8 mouse cellular contexts compared by ENCODE assay signal in the genomic region with DNA sequence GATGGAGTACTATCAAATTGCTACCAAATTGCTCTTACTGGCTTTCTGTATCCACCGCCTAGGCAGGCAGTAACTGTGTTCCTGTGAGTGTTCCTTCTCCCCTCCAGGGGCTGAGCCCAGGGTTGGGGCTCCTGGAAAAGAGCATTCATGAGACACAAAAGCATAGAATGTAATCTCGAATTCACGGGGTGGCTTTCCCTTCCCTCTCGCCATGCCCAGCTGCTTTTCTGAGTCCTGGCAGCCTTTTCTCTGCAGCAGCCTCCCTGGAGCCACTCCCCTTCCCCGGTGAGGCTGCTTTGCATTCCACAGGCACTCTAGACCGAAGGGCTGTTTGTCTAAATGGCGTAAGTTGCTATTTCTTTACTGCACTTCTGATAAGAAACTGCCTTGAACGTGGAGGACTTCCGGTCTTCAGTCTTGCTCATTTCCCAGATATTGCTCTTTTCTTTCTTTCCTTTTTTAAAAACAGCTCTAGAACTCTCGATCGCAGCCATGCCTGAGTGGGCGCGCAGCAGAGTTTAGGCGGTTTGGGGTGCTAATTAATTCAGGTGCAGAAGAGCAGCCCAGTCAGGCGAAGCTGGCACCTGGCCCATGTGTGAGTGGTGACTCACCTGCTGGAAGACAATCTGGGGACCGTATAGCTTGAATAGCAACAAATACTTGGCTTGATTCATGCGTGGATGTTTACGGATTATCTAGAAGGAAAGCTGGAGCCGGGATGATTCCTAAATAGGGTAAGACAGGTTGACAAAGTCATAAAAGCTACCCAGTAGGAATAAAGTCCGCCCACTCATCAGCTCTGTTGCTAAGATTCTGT.
DNase-seq lines count a peak whose midpoint lies in the region; ATAC-seq and TF ChIP-seq lines count a peak whose summit lies in the region.

No protein-coding gene starts in this region.

- no peak for TF ChIP-seq RAD21 in MEL (IDR thresholded peaks at IDR 0.05; ENCODE audit: low read depth, low read length)

- no peak overlapping the region for H3K27ac ChIP-seq in MEL (ENCODE audit: control insufficient read depth, low read depth, low read length)
- no peak overlapping the region; the same call in 1 of the 2 replicates for H3K27ac ChIP-seq in hindbrain, embryonic 14.5 days
- peak overlapping the region; percentile 99 for H3K27ac ChIP-seq in lung, embryonic 16.5 days (ENCODE audit: low read length)

- no peaks in the 10 kb centered on the region for H3K9me3 ChIP-seq in MEL (replicated peaks; ENCODE audit: insufficient read depth, low read length)
- no peaks in the 10 kb centered on the region for H3K9me3 ChIP-seq in hindbrain, embryonic 14.5 days (ENCODE audit: control insufficient read depth, low read length)
- H3K9me3 ChIP-seq in lung, embryonic 16.5 days (ENCODE audit: control insufficient read depth, low read length) = no peaks in the 10 kb centered on the region

- no peaks in the 10 kb centered on the region for H3K36me3 ChIP-seq in MEL (ENCODE audit: control insufficient read depth in 1 of 2, insufficient read depth in 2 of 2, low read length in 2 of 2)
- no peaks in the 10 kb centered on the region for H3K36me3 ChIP-seq in hindbrain, embryonic 14.5 days (replicated peaks; ENCODE audit: control insufficient read depth, insufficient read depth)
- no peaks in the 10 kb centered on the region for H3K36me3 ChIP-seq in lung, embryonic 16.5 days (ENCODE audit: control insufficient read depth, insufficient read depth, low read length)

- H3K4me2 ChIP-seq in hindbrain, embryonic 14.5 days (replicated peaks) = peak overlapping the region; percentile 63
- peak overlapping the region; percentile 90 for H3K4me2 ChIP-seq in lung, embryonic 16.5 days (ENCODE audit: low read depth, low read length)

- peak overlapping the region; percentile 25 to 66 for H3K4me3 ChIP-seq in MEL (ENCODE audit: control insufficient read depth in 1 of 2, insufficient read depth in 1 of 2, low read depth in 2 of 2, low read length in 2 of 2)
- peak overlapping the region; percentile 31 for H3K4me3 ChIP-seq in hindbrain, embryonic 14.5 days (replicated peaks; ENCODE audit: low read length)
- peak overlapping the region; percentile 53 for H3K4me3 ChIP-seq in lung, embryonic 16.5 days (ENCODE audit: low read length)

- peaks cover 0 to 8% of the 10 kb centered on the region in 2 experiments; a peak in 3 of 4 replicates for H3K4me1 ChIP-seq in MEL (ENCODE audit: control insufficient read depth in 1 of 2, insufficient read depth in 2 of 2, low read length in 2 of 2)
- H3K4me1 ChIP-seq in hindbrain, embryonic 14.5 days (replicated peaks; ENCODE audit: control insufficient read depth, insufficient read depth, low read length) = peaks cover 12% of the 10 kb centered on the region
- peaks cover 21% of the 10 kb centered on the region for H3K4me1 ChIP-seq in lung, embryonic 16.5 days (replicated peaks; ENCODE audit: control insufficient read depth, insufficient read depth, low read length)

- no peak for TF ChIP-seq CTCF in MEL (IDR thresholded peaks at IDR 0.05 in 2 of 3, conservative IDR thresholded peaks at IDR 0.05 in 1 of 3; ENCODE audit: control insufficient read depth in 1 of 3, insufficient read depth in 1 of 3, low read depth in 2 of 3, low read length in 3 of 3, poor library complexity in 1 of 3, severe bottlenecking in 1 of 3)

- TF ChIP-seq POLR2A in MEL (IDR thresholded peaks at IDR 0.05; ENCODE audit: control insufficient read depth in 1 of 2, insufficient read depth in 1 of 2, low read depth in 1 of 2, low read length in 2 of 2, poor library complexity in 1 of 2) = no peak

- TF ChIP-seq EP300 in MEL (IDR thresholded peaks at IDR 0.05; ENCODE audit: low read depth in 1 of 2, low read length in 2 of 2) = no peak

- ATAC-seq in hindbrain, embryonic 14.5 days (ENCODE audit: low FRiP score) = peak; percentile 47; the same call in 1 of the 2 replicates
- peak; percentile 91 for ATAC-seq in lung, embryonic 16.5 days (ENCODE audit: low read depth)

- peaks cover 3% of the 10 kb centered on the region in 2 experiments; a peak in 3 of 4 replicates for H3K27me3 ChIP-seq in MEL (ENCODE audit: control insufficient read depth in 1 of 2, insufficient read depth in 2 of 2, low read length in 2 of 2)
- H3K27me3 ChIP-seq in hindbrain, embryonic 14.5 days (ENCODE audit: control insufficient read depth, insufficient read depth, low read length) = no peaks in the 10 kb centered on the region; the same call in 1 of the 2 replicates
- H3K27me3 ChIP-seq in lung, embryonic 16.5 days (ENCODE audit: control insufficient read depth, insufficient read depth, low read depth, low read length) = no peaks in the 10 kb centered on the region

- WGBS in hindbrain, embryonic 14.5 days = under 1% methylated on average over 20 of the region's 20 CpGs
- 1% methylated on average over 20 of the region's 20 CpGs for WGBS in lung, embryonic 16.5 days

- no peak overlapping the region for H3K9ac ChIP-seq in MEL (ENCODE audit: control insufficient read depth, low read depth, low read length, poor library complexity, severe bottlenecking)
- peak overlapping the region; percentile 49 for H3K9ac ChIP-seq in hindbrain, embryonic 14.5 days
- peak overlapping the region; percentile 70 for H3K9ac ChIP-seq in lung, embryonic 16.5 days (ENCODE audit: low read length)

- DNase-seq in MEL (ENCODE audit: low read depth, low spot score) = peak; percentile 57
- peak; percentile 76 for DNase-seq in cerebellum, adult 9-11 months
- peak; percentile 85 to 92 for DNase-seq in frontal cortex, adult 2 months (ENCODE audit: extremely low spot score in 1 of 2, low spot score in 1 of 2)
- DNase-seq in hindbrain, embryonic 14.5 days (ENCODE audit: low spot score) = peak; percentile 48
- DNase-seq in layer of hippocampus, postnatal 14 days (ENCODE audit: low spot score in 2 of 2) = peak; percentile 46 to 51
- peak; percentile 33 for DNase-seq in ovary, postnatal 10 days (ENCODE audit: low spot score)
- DNase-seq in urinary bladder, postnatal 14 days (ENCODE audit: low spot score) = peak; percentile 83

- H3K79me2 ChIP-seq in MEL (ENCODE audit: control insufficient read depth, insufficient read depth, low read length, poor library complexity) = no peaks in the 10 kb centered on the region

TF ChIP-seq in MEL, 35 proteins besides CTCF, POLR2A, EP300 and RAD21:
- TF ChIP-seq ELF1 (IDR thresholded peaks at IDR 0.05; ENCODE audit: low read depth, low read length) = peak; percentile 46; the same call in 1 of the 2 replicates
- TF ChIP-seq GABPA (IDR thresholded peaks at IDR 0.05; ENCODE audit: low read depth, low read length) = no peak
- TF ChIP-seq MXI1 (IDR thresholded peaks at IDR 0.05; ENCODE audit: low read depth, low read length) = peak; percentile 27; the same call in 1 of the 2 replicates
- TF ChIP-seq ZNF384 (IDR thresholded peaks at IDR 0.05; ENCODE audit: low read depth, low read length) = no peak
- TF ChIP-seq GATA1 (IDR thresholded peaks at IDR 0.05; ENCODE audit: low read depth, low read length) = peak; percentile 52; the same call in 1 of the 2 replicates
- no peak for TF ChIP-seq KAT2A (conservative IDR thresholded peaks at IDR 0.05; ENCODE audit: low read depth, low read length)
- 0 out of 2 replicates have a peak, but pooled peaks have one; percentile 16 for TF ChIP-seq ETS1 (IDR thresholded peaks at IDR 0.05; ENCODE audit: low read depth, low read length)
- 0 out of 2 replicates have a peak, but pooled peaks have one; percentile 33 for TF ChIP-seq HCFC1 (IDR thresholded peaks at IDR 0.05; ENCODE audit: low read depth, low read length)

Comparison
In these comparisons a context has a peak if more than half of its experiments do, and no peak if none do; other contexts are left out.
1. DNase-seq: peak in every context shown above with its lines; median percentile 88 in frontal cortex, adult 2 months; 83 in urinary bladder, postnatal 14 days; 76 in cerebellum, adult 9-11 months; 57 in MEL; 48 in layer of hippocampus, postnatal 14 days; 48 in hindbrain, embryonic 14.5 days; 33 in ovary, postnatal 10 days.